Mouse (Mus musculus): ENCODE data around the gene Gnl2.

DNA sequence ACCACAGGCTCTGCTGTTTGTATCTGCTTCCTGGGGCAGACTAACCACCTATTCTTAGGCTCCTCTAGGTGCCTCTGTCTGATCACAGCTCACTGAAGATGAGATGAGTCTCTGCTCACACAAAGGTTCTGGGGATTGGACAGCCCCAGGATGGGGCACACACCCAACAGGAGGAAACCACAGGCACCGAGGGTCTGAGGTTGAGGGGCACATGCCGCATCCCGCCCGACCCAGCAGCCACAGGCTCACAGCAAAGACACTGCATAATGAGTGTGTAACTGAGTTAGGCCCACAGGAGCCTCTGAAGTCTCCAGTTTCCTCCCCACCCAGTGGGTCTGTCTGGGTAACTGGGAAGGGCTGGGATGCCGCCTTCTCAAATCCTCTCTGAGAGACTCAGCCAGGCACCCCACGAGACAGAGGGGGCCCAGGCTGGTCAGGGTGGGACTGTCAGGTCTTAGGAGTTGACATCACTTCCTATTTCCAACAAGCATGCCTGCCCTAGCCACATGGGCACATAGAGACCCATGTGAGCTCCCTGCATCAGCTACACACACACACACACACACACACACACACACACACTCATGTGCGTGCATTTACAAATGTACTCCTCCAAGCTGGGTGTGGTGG is 47.1 kb upstream of the Gnl2 start:
- TF ChIP-seq CTCF (IDR thresholded peaks at IDR 0.05; ENCODE audit: low read depth), result no peak
- no peak for TF ChIP-seq EP300 (IDR thresholded peaks at IDR 0.05; ENCODE audit: low read depth)

All from liver, embryonic 14.5 days (tissue).